Mouse (Mus musculus): Measurements from ENCODE around the gene Abca1. TPM values are rescaled to one million over a fixed set of nuclear protein-coding genes. Genes with fewer than 3 reads are reported as not detected.
A peak's percentile ranks its signal among the peaks of the same experiment; 100 is the strongest.

Gene Abca1
- polyA plus RNA-seq, 1 experiment from 2014 or later, result 3.6 TPM

DNA sequence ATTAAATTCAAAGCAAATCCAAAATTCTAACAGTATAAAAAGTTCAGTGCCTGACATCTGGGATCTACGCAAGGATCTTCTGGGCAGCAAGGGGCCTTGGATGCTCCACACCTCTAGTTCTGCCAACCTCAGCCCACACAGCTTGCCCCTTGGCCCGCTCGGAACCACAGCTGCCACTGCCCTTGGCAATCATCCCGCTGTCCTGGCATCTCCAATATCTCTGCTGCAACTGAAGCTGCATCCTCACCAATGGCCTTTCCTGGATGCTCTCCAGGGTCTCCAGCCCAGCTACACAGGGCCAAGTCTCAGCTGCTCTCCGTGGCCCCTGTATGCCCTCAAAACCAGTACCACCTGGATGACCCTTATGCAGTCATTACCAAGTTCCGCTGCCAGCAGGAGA lies 160.2 kb downstream of the Abca1 start:
- no peak overlapping the region for H3K4me2 ChIP-seq
- WGBS, result 89% methylated on average over 6 of the region's 6 CpGs
- no peaks in the 10 kb centered on the region for H3K27me3 ChIP-seq (replicated peaks)
- H3K4me1 ChIP-seq, result peaks cover 3% of the 10 kb centered on the region; the same call in 1 of the 2 replicates
- no peak overlapping the region for H3K4me3 ChIP-seq
- no peaks in the 10 kb centered on the region for H3K36me3 ChIP-seq
- no peaks in the 10 kb centered on the region for H3K9me3 ChIP-seq
- H3K27ac ChIP-seq (replicated peaks), result no peak overlapping the region
- no peak overlapping the region for H3K9ac ChIP-seq
- no peak for ATAC-seq (ENCODE audit: extremely low read depth, insufficient number of reproducible peaks, low FRiP score, low TSS enrichment)

DNA sequence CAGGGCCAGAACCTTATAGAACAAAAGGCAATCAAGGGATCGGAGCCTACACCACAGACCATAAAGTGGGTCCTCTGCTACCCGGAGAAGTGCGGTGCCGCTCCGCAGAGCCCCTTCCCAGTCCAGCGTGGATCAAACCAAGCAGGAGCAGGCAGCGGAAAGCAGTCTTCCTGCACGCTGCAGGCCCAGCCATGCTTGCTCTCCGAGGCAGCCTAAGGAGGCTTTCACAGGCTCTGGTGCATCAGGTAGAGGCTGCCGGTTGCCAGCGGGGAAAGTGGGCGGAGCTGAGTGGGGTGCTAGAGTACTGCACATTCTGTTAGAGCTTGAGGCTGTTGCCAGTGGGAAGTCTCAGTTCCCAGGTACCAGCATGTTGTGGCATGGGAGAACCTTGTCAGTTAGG lies 170.4 kb downstream of the Abca1 start, which contains the start of gene Nipsnap3a:
Gene Nipsnap3a (plus strand): TSS at position 25 of the 400 bp plus-strand sequence.
- 24% methylated on average over 12 of the region's 12 CpGs for WGBS
- Histone ChIP-seq H3K4me2 (peak within 1 kb of the TSS; percentile 61), H3K27me3 (replicated peaks) (no peaks in the 10 kb centered on the region), H3K4me3 (peak within 1 kb of the TSS; percentile 31), H3K9ac (0 out of 2 replicates have a peak within 1 kb of the TSS, but pooled peaks have one; percentile 20), H3K9me3 (0 out of 2 replicates have a peak, but pooled peaks cover 5% of the 10 kb centered on the region), H3K27ac (replicated peaks) (no peak within 1 kb of the TSS), H3K4me1 (0 out of 2 replicates have a peak, but pooled peaks cover 6% of the 10 kb centered on the region), H3K36me3 (no peaks in the 10 kb centered on the region)
- no peak for ATAC-seq (ENCODE audit: extremely low read depth, insufficient number of reproducible peaks, low FRiP score, low TSS enrichment)

DNA sequence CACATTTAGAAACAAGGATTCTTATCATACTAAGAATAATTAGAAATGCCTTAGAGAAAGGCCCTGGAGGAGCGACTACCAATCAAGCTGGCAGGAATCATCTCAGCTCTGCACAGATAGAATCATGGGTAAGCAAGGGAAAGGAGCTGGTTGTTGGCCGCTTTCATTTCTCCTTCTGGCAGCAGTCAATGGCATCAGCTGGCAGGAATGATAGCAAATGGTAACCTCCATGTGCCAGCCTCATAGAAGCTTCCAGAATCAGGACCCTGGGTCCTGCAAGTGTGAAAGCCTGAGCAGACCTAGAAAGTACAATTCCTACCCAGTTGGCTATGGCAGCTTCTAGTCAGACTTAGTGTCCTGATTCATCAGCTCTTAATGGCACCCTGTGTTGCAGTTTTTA lies 173.4 kb downstream of the Abca1 start:
- Histone ChIP-seq H3K27ac (replicated peaks) (no peak overlapping the region), H3K9me3 (0 out of 2 replicates have a peak, but pooled peaks cover 5% of the 10 kb centered on the region), H3K27me3 (replicated peaks) (no peaks in the 10 kb centered on the region), H3K4me2 (no peak overlapping the region), H3K4me3 (no peak overlapping the region), H3K4me1 (0 out of 2 replicates have a peak, but pooled peaks cover 6% of the 10 kb centered on the region), H3K36me3 (no peaks in the 10 kb centered on the region), H3K9ac (no peak overlapping the region)
- 67% methylated on average over 2 of the region's 2 CpGs for WGBS
- no peak for ATAC-seq (ENCODE audit: extremely low read depth, insufficient number of reproducible peaks, low FRiP score, low TSS enrichment)

DNA sequence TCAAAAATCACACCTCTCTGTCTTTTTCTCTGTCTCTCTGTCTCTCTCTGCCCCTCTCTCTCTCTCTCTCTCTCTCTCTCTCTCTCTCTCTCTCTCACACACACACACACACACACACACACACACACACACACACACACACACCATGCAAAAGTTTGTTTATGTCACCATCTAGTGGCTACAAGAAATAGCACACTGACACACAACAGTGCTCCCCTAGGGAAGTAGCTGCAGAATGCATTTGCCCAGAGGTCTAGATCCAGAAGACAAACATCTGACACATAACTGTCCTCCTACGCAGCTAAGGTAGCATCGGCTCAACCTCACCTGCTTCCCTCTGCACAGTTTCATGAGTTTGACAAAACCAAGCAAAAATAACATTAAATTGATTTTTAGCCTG lies 174.5 kb downstream of the Abca1 start:
- WGBS, result 65% methylated on average over 2 of the region's 2 CpGs
- Histone ChIP-seq H3K4me2 (no peak overlapping the region), H3K9ac (no peak overlapping the region), H3K4me1 (0 out of 2 replicates have a peak, but pooled peaks cover 6% of the 10 kb centered on the region), H3K27ac (replicated peaks) (no peak overlapping the region), H3K36me3 (no peaks in the 10 kb centered on the region), H3K9me3 (0 out of 2 replicates have a peak, but pooled peaks cover under 1% of the 10 kb centered on the region), H3K4me3 (no peak overlapping the region), H3K27me3 (replicated peaks) (no peaks in the 10 kb centered on the region)
- ATAC-seq (ENCODE audit: extremely low read depth, insufficient number of reproducible peaks, low FRiP score, low TSS enrichment), result no peak

Other genes with a start within 250 kb of the Abca1 start
- gene Olfr272, start 240.7 kb downstream of the Abca1 start, polyA plus RNA-seq (2015; fragmentation: Nextera tagmentation; extraction: Ambion mirVana), result not detected in 2 replicates
- not detected in 2 replicates for gene Olfr270, start 195.3 kb downstream of the Abca1 start, polyA plus RNA-seq (2015; fragmentation: Nextera tagmentation; extraction: Ambion mirVana)
- not detected in 2 replicates for gene Nipsnap3a, start 170.6 kb downstream of the Abca1 start, polyA plus RNA-seq (2015; fragmentation: Nextera tagmentation; extraction: Ambion mirVana)
- gene Nipsnap3b, start 148.0 kb downstream of the Abca1 start, polyA plus RNA-seq (2015; fragmentation: Nextera tagmentation; extraction: Ambion mirVana), result 78.3 and 81.8 TPM in 2 replicates

Measured in heart, embryonic 13.5 days (tissue).